Mouse (Mus musculus): Measurements from ENCODE around the gene Mtus2. TPM values are rescaled to one million over a fixed set of nuclear protein-coding genes. Genes with fewer than 3 reads are reported as not detected.

The Mtus2 gene
- total and polyA plus RNA-seq, 2 experiments, result 0.18 to 0.66 TPM

- no peak for DNase-seq (ENCODE audit: extremely low read depth, low read depth, low spot score)
- H3K4me1 ChIP-seq (ENCODE audit: control insufficient read depth, insufficient read depth, low read length), result no peaks in the 10 kb centered on the region
- H3K27me3 ChIP-seq (ENCODE audit: control insufficient read depth, insufficient read depth, low read length), result no peaks in the 10 kb centered on the region
- H3K79me2 ChIP-seq (ENCODE audit: control insufficient read depth, insufficient read depth, low read length), result no peaks in the 10 kb centered on the region
- H3K27ac ChIP-seq (replicated peaks; ENCODE audit: insufficient read depth, low read depth, low read length), result no peak overlapping the region
- no peak overlapping the region for H3K9ac ChIP-seq (ENCODE audit: low read depth, low read length)
- no peak overlapping the region for H3K4me3 ChIP-seq (ENCODE audit: insufficient read depth, low read depth, low read length)
- no peaks in the 10 kb centered on the region for H3K36me3 ChIP-seq (ENCODE audit: control insufficient read depth, insufficient read depth, low read length)
- TF ChIP-seq CTCF (IDR thresholded peaks at IDR 0.05; ENCODE audit: low read depth, low read length), result no peak
- TF ChIP-seq POLR2A (IDR thresholded peaks at IDR 0.05; ENCODE audit: extremely low read depth, insufficient read depth, low read length), result no peak
- 71% methylated on average over 26 of the region's 26 CpGs for WGBS
Measured at GRCm38 (mm10) chr5:148026401-148027349, 69.6 kb downstream of the Mtus2 start.

- H3K27ac ChIP-seq (replicated peaks; ENCODE audit: insufficient read depth, low read depth, low read length), result no peak overlapping the region
- H3K79me2 ChIP-seq (ENCODE audit: control insufficient read depth, insufficient read depth, low read length), result no peaks in the 10 kb centered on the region
- no peaks in the 10 kb centered on the region for H3K4me1 ChIP-seq (ENCODE audit: control insufficient read depth, insufficient read depth, low read length)
- 74% methylated on average over 13 of the region's 13 CpGs for WGBS
- H3K36me3 ChIP-seq (ENCODE audit: control insufficient read depth, insufficient read depth, low read length), result no peaks in the 10 kb centered on the region
- TF ChIP-seq POLR2A (IDR thresholded peaks at IDR 0.05; ENCODE audit: extremely low read depth, insufficient read depth, low read length) (no peak), CTCF (IDR thresholded peaks at IDR 0.05; ENCODE audit: low read depth, low read length) (no peak)
- no peak overlapping the region for H3K4me3 ChIP-seq (ENCODE audit: insufficient read depth, low read depth, low read length)
- H3K9ac ChIP-seq (ENCODE audit: low read depth, low read length), result no peak overlapping the region
- no peaks in the 10 kb centered on the region for H3K27me3 ChIP-seq (ENCODE audit: control insufficient read depth, insufficient read depth, low read length)
- no peak for DNase-seq (ENCODE audit: extremely low read depth, low read depth, low spot score)
Measured at GRCm38 (mm10) chr5:148027985-148028384, 70.9 kb downstream of the Mtus2 start.

GRCm38 (mm10) chr5:148041661-148042060 is 84.5 kb downstream of the Mtus2 start:
- Histone ChIP-seq H3K27ac (replicated peaks; ENCODE audit: insufficient read depth, low read depth, low read length) (no peak overlapping the region), H3K27me3 (ENCODE audit: control insufficient read depth, insufficient read depth, low read length) (peaks cover 2% of the 10 kb centered on the region; the same call in 1 of the 2 replicates), H3K4me1 (ENCODE audit: control insufficient read depth, insufficient read depth, low read length) (no peaks in the 10 kb centered on the region), H3K9ac (ENCODE audit: low read depth, low read length) (no peak overlapping the region), H3K4me3 (ENCODE audit: insufficient read depth, low read depth, low read length) (no peak overlapping the region), H3K79me2 (ENCODE audit: control insufficient read depth, insufficient read depth, low read length) (no peaks in the 10 kb centered on the region), H3K36me3 (ENCODE audit: control insufficient read depth, insufficient read depth, low read length) (no peaks in the 10 kb centered on the region)
- DNase-seq (ENCODE audit: extremely low read depth, low read depth, low spot score), result no peak
- WGBS, result 93% methylated on average over 7 of the region's 7 CpGs
- TF ChIP-seq POLR2A (IDR thresholded peaks at IDR 0.05; ENCODE audit: extremely low read depth, insufficient read depth, low read length) (no peak), CTCF (IDR thresholded peaks at IDR 0.05; ENCODE audit: low read depth, low read length) (no peak)

GRCm38 (mm10) chr5:148048200-148048599 is 91.1 kb downstream of the Mtus2 start:
- no peak overlapping the region for H3K4me3 ChIP-seq (ENCODE audit: insufficient read depth, low read depth, low read length)
- no peak overlapping the region for H3K27ac ChIP-seq (replicated peaks; ENCODE audit: insufficient read depth, low read depth, low read length)
- DNase-seq (ENCODE audit: extremely low read depth, low read depth, low spot score), result no peak
- no peak overlapping the region for H3K9ac ChIP-seq (ENCODE audit: low read depth, low read length)
- H3K36me3 ChIP-seq (ENCODE audit: control insufficient read depth, insufficient read depth, low read length), result no peaks in the 10 kb centered on the region
- peaks cover 2% of the 10 kb centered on the region; the same call in 1 of the 2 replicates for H3K27me3 ChIP-seq (ENCODE audit: control insufficient read depth, insufficient read depth, low read length)
- no peaks in the 10 kb centered on the region for H3K79me2 ChIP-seq (ENCODE audit: control insufficient read depth, insufficient read depth, low read length)
- 75% methylated on average over 11 of the region's 11 CpGs for WGBS
- no peak for TF ChIP-seq POLR2A (IDR thresholded peaks at IDR 0.05; ENCODE audit: extremely low read depth, insufficient read depth, low read length)
- TF ChIP-seq CTCF (IDR thresholded peaks at IDR 0.05; ENCODE audit: low read depth, low read length), result no peak
- H3K4me1 ChIP-seq (ENCODE audit: control insufficient read depth, insufficient read depth, low read length), result no peaks in the 10 kb centered on the region

GRCm38 (mm10) chr5:148049304-148049703 is 92.2 kb downstream of the Mtus2 start:
- Histone ChIP-seq H3K27ac (replicated peaks; ENCODE audit: insufficient read depth, low read depth, low read length) (no peak overlapping the region), H3K4me1 (ENCODE audit: control insufficient read depth, insufficient read depth, low read length) (no peaks in the 10 kb centered on the region), H3K4me3 (ENCODE audit: insufficient read depth, low read depth, low read length) (no peak overlapping the region), H3K79me2 (ENCODE audit: control insufficient read depth, insufficient read depth, low read length) (no peaks in the 10 kb centered on the region), H3K9ac (ENCODE audit: low read depth, low read length) (no peak overlapping the region), H3K36me3 (ENCODE audit: control insufficient read depth, insufficient read depth, low read length) (no peaks in the 10 kb centered on the region), H3K27me3 (ENCODE audit: control insufficient read depth, insufficient read depth, low read length) (no peaks in the 10 kb centered on the region)
- 88% methylated on average over 2 of the region's 2 CpGs for WGBS
- TF ChIP-seq CTCF (IDR thresholded peaks at IDR 0.05; ENCODE audit: low read depth, low read length) (no peak), POLR2A (IDR thresholded peaks at IDR 0.05; ENCODE audit: extremely low read depth, insufficient read depth, low read length) (no peak)
- no peak for DNase-seq (ENCODE audit: extremely low read depth, low read depth, low spot score)
